Mouse (Mus musculus) CD4-positive, CD25-positive, alpha-beta regulatory T cell, adult 4 months (primary cell): ENCODE data around the gene Rpusd1. TPM values are rescaled to one million over a fixed set of nuclear protein-coding genes. Genes with fewer than 3 reads are reported as not detected.
"Not testable (repeated sequence)": the region's sequence is repeated elsewhere in the genome, so short reads cannot be mapped to it uniquely, and the experiment has no call there.

Source experiments
- ATAC-seq: one replicate; pipeline ENCODE4 v1.8.0; 2017
- polyA plus RNA-seq, 2 experiments: library from polyadenylated mRNA; unstranded; fragments of 100-300 nt; shearing (Covaris generic); gene quantifications; one replicate each; pipeline ENCODE4 v1.2.1; 2017

Rpusd1 gene
- polyA plus RNA-seq, 2 experiments from 2014 or later, result 12.8 to 16.8 TPM

DNA sequence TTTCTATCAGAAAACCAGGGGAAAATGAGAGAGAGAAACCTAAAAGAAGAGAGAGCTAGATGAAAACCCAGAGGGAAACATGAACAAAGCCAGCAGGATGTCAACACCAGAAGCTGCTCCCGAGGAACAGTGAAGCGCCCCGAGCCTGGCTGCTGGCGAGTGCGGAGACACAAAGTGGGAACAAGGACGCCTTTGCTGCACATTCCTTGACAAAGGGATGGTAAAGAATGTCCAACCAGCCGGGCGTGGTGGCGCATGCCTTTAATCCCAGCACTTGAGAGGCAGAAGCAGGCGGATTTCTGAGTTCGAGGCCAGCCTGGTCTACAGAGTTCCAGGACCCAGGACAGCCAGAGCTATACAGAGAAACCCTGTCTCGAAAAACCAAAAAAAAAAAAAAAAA is 14.0 kb downstream of the Rpusd1 start:
- ATAC-seq, result not testable (repeated sequence)

DNA sequence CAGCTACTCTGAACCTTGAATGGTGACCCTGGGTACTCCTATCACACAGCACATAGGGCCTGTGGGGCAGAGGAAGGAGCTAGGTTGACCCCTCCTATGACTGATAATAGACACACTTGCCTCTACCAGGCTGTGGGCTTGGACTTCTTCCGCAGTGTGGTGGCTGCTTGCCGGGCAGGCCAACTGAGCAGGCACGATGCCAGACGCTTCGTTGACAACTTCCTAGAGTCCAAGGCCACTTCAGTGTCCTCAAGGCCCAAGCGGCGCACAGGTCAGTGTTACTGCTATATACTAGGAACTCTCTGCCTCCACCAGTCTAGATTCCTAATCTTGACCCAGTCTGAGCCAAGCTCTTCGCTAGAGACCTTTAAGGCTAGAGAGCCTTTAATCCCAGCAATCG is 16.4 kb downstream of the Rpusd1 start:
- ATAC-seq, result no peak

DNA sequence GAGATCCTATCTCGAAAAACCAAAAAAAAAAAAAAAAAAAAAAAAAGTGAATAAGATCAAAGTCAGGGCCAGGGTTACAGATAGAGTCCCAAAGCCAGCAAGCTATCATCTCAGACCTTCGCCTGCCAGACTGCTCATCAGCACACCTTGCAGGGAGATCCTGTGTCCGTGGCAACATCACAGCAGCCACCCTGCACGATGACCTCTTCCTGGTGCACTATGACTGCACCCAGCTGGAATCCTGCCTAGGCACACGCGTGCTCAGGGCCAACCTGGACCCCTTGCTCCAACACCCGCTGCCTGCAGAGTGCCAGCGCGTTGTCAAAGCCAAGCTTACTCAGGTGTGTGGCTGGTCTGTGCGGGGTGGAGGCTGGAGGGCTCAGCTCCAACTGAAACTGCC is 16.8 kb downstream of the Rpusd1 start:
- ATAC-seq, result no peak

DNA sequence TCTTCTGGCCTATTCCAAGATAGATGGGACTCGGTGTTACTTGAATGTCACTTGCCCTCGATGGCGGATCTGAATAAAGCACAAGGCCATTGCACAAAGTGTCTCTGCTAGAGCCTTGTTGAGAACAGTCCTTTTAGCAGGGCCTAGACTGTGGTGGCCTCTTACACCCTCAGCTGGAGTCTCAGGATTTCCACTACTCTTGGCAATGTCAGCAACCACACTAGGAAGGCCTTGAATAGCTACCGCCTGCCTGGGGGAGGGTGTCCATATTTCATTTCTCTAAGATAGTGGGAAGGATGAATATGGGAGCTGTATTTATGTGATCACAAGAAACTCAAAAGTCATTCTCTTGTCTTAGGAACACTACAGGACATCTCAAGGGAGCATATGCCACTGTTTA is 20.8 kb downstream of the Rpusd1 start:
- ATAC-seq, result no peak

DNA sequence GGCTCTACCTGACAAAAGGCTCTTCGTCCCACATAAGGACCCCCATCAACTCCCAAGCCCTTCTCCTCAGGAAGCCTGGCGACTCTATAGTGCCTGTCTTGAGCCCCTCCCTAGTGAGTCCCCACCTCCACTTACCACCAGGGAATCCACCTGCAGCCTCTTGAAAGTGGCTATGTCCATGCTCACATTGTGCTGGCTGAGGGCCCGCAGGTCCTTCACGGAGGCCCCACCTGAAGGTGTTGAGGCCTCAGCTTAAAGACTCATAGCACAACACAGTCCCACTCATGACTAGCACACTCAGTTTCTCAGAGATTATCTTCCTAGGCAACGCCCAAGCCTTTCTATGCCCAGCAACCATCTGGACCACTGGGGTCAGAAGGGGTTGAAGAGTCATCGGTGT is 21.8 kb downstream of the Rpusd1 start:
- ATAC-seq, result no peak

DNA sequence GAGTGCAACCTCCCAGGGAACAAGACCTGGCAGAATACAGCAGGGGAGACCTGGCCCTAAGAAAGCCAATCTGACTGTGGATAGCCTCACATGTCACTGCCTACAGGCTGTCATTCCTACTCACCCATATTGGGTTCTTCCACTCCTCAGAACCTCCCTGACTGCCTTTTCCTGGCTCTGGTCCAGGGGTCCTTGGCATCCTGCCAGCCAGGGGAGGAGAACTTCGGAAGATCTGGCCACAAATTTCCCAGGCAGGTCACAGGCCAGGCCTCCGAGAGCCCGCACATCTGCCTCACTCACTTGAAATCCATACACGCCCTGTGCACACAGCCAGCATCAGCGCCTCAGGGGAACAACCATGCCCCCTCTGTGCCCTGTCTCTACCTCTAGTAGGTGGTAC is 24.0 kb downstream of the Rpusd1 start:
- ATAC-seq, result no peak

DNA sequence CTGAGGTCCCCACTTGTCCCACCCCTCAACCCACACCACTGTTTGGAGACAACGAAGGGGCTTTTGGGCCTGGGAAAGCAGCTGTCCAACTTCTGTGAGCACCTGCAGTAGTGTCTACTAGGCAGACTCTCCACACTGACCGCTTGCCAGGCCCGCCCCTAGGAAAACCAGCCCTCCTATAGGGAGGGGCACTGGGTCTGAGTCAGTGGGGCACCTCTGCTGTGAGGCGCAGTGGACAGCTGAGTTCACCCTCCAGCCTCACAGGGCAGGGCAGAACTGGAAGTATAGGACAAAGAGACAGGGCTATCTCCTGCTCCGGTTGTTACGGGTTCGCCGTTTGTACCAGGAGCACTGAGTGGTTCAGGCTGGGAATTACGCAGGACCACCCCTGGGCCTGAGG is 26.8 kb downstream of the Rpusd1 start, which contains the start of gene Msln:
Msln (minus strand) TSS at position 138 of the 400 bp plus-strand sequence.
- ATAC-seq, result no peak

DNA sequence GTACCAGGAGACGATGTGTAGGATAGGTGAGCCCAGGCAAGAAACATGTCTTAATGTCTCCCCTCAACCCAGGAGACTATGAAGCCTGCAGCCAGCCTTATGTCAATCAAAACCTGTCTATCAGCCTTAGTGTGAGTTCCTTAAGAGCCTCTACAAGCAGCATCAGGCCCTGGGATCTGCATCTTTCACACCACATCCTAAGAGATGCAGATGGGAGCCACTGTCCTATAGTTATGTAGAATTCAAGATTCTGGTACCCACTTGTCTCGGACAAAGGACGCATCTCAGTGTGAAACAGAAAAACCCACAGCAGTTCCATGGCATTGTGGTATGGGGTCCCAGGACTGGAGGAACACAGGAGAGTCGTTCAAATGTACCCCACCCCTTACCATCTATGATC is 27.6 kb downstream of the Rpusd1 start:
- no peak for ATAC-seq

DNA sequence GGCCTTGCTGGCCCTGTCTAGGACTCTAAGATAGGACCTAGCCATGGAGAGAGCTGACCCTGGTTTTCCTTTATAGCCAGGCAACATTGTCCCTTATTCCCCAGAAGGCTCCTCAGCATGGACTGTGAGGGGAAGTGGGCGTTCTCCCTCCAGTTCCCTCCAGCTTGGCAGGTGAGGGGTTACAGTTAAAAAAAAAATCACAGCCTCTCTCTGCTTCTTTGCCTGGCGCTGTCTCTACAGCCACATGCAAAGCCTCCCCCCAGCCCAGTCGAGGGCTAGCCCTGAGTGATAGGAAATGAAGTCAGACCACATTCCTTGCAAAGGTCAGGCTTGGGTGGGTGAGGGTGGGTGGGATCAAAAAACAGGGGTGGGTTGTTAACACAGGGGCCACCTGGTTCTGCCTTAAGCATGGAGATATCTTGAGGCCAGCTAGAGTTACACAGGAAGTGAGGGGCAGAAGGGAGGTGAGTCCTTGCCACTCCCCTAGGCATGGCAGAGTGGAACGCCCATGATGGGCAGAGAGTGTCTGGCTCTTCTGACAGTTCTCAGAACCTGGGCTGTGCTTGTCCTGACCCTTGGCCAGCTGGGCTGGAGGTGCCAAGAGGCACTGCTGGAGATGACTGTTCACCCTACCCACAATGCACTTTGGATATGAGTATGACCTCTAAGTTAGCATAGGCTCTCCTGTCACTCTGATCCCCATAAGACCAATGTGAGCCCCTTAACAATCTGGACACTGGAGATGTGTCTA is 28.3 kb downstream of the Rpusd1 start:
- no peak for ATAC-seq

DNA sequence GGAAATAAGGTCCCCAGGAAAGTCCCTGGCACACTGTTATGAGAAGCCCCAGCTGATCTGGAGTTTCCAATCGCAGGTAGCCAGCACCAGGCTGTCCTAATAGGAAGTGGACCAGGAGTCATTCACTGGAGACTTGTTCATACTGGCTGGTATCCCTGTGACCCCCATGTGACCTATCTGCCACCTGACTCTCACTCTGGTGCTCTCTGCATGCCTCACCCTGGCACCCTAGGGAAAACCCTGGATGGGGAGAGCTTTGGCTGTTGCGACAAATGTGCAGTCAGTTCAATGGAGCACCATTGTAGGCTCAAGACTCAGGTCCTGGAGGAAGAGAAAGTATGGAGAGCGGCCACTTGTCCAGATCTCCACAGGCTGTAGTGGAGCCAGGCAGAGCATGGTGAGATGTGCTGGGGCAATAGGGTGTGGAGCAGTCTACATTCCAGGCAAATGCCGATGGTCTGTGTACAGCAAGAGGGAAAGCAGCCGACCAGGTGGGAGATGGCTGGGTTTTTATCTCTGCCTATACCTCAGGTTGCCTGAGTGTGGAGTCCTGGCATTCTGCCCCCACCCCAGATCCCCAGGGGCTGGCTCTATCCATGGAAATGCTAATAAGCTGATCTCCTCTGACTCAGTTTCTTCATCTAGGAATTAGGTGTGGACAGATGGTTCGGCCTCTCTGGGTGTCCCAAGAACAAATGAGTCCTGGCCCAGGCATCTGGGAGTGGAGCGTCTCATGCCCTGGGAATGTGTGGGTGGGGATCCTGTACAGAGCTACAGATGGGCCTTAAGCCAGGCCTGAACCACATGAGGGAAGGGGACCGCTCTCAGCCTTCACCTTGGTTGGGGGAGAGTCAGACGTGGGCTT is 29.1 kb downstream of the Rpusd1 start:
- no peak for ATAC-seq

DNA sequence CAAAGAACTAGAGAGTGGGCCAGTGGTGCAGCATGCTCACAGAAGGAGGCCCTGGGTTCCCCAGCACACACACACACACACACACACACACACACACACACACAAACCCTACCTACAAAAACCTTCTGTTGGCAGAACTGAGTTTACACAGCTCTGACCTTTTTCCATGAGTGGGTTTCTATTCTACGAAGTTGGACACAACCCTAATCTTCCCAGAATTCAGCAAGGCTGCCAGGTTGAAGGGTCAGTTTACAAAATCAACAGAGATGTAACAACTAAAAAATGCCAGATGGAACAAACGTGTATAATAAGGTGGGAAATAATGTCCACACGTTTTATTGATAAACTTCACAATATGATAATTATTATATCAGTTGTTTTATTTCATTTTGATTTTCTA is 30.2 kb downstream of the Rpusd1 start:
- ATAC-seq, result no peak

DNA sequence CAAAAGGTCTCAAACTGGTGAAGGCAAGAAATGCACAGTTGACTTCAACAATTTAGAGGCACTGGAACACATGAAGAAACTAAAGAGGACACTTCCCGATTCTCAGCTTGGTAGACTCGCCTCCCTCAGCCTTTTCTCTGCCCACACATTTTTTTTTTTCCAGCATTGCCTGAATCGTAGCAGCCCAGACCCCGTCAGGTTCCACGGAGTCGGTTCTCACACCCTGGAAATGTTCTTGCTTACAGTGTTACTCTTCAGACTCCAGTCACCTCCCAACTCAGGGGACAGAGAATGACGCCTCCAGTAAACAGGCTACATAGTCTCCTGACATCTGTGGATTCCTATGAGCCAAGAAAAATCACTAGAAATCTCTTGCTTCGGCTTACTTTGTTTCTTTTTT is 32.7 kb downstream of the Rpusd1 start:
- no peak for ATAC-seq

DNA sequence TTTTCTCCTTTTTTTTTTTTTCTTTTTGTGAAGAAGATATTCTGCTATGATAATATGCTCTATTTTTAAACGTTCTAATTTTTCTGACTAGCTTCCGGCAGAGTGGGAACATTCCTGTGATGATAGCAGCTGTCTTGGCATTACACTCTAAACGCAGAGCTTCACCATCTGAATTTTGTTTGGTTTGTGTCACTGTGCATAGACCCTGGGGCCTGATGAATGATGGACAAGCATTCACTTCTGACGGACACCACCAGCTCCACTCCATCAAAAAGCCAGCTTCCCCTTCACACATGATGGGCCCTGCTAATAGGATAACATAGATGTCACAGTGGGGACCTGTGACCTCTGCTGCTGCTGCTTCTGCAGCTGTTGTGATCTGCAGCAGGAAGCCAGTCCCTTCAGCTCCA is 34.1 kb downstream of the Rpusd1 start:
- no peak for ATAC-seq

DNA sequence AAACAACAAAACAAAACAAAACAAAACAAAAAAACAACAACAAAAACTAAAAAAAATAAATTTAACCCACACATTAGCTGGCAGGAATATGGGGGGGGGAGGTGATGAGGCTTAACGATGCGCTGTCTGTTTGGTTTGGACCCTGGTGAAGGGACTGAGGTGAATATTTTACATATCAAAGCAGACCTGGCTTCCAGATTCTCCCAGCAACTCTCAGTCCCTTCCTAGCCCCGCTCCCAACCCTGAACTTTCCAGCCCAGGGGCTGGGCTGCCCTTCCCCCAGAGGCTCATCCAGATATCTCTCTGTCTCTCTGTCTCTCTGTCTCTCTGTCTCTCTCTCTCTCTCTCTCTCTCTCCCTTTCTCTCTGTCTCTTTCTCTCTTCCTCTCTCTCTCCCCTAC is 35.1 kb downstream of the Rpusd1 start:
- no peak for ATAC-seq

DNA sequence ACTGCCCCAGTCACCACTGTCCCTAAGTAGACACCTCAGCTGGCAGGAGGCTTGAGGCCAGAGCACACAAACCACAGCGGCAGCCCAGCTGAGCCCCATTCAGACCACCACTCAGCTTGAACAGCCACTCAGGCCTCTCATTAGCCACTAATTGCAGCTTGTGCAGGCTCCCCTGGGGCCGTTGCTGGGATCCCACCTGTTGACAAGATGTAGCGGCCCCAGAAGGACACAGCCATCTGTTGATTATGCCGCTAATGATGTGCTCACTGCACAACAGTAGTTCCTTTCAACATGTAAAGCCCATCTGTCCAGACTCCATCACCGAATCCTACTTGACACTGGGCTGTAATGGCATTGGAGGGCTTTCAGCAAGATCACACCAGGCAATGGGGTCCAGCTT is 38.4 kb downstream of the Rpusd1 start:
- no peak for ATAC-seq

DNA sequence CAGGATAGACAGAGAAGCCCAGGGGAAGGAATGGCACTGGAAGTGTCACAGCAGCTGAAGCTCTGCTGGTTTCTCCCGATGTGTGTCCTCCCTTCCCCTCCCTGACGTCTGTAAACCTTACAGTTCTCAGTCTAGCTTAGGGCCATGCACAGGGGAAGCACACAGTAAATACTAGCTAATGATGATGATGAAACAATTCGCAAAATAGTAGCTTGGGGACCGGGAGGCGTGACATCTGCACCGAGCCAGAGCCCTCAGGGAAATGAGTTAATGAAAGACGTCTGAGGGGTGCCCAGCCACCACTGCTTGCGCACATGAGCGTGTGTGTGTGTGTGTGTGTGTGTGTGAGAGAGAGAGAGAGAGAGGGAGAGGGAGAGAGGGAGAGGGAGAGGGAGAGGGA is 41.9 kb downstream of the Rpusd1 start:
- no peak for ATAC-seq

DNA sequence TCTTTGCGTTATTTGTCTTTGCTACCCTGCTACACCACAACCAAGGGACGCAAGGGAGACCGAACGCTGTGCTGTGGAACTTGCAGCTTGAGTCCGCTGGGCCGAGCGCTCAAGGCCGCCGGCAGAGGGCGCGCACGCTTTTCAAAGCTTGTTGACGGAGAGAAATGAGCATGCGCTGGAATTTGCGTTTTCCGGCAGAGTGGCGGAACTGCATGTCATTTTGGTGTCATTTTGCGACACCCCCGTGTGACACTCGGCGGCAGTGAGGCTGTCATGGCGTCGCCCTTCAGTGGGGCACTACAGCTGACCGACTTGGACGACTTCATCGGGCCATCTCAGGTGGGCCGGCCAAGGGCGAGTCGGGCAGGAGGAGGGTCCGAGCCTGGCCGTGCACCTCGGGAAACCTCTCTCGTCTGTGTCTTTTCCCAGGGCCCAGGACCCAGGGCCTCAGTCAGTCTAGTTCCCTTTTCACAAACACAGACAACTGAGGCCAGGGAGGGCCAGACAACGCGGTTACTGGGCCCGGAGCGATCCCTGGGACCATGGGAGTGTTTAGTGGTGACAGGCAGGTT is 46.2 kb downstream of the Rpusd1 start, which contains the start of gene Narfl:
Narfl (plus strand) TSS at position 228 of the 572 bp plus-strand sequence.
- ATAC-seq, result peak; percentile 93

DNA sequence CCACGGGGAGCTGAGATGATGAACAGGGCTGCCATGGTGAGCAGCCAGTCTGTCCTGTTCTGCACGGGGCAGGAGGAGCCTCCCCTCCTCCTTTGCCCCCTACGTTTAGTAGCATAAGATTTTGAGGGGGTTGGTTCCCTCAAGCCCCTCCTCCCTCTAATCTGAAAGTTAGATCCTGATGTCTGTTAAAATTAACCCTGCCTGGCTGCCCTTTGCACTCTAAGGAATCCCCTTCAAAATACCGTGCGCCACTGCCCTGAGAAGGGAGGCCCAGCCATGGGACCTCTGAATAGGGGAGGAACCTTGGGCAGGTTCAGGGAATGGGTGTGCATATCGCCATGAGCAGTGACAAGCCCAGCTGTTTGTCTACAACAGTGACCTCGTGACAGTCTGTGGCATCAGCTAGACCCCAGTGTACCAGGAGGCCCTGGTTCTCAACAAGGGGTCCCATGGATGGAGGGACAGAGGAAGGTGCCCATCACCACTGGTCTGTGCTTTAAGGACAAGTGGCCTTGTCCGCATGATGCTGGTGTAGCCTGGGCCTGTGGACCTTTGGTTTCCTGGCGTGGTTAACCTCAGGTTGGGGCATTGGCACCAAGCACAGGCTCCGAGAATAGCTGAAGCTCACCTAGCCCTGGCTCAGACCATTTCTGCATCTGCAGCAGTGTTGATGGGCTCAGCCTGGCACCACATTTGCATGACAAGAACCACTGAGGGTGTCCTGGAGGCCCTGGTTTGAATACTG is 48.0 kb downstream of the Rpusd1 start:
- no peak for ATAC-seq

DNA sequence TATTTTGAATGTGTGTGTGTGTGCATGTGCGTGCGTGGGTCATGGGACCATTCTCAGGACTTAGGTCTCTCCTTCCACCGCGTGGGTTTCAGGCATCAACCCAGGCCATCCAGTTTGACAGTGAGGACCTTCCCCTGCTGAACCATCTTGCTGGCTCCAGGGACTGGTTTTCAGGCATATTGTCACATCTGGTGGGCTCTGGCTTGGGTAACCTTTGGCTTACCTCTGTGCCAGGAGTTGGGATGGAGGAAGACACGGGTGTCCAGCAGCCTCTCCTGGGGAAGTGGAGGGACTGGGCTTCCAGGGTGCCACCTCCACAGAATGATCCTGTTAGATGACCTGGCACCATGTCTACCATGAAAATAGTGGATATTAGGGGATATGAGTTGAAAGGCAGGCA is 50.5 kb downstream of the Rpusd1 start:
- no peak for ATAC-seq
